Mouse (Mus musculus): ENCODE data around the gene E2f6. TPM values are rescaled to one million over a fixed set of nuclear protein-coding genes. Genes with fewer than 3 reads are reported as not detected.

The E2f6 gene
- polyA plus RNA-seq, 1 experiment, result 3.8 TPM

- TF ChIP-seq GATA1 (IDR thresholded peaks at IDR 0.05; ENCODE audit: borderline replicate concordance, low read length), result no peak
- TF ChIP-seq FLI1 (IDR thresholded peaks at IDR 0.05; ENCODE audit: low read length), result no peak
- Histone ChIP-seq H3K4me1 (peaks cover 71% of the 10 kb centered on the region), H3K9me3 (0 out of 2 replicates have a peak, but pooled peaks cover 2% of the 10 kb centered on the region), H3K27me3 (replicated peaks) (peaks cover 41% of the 10 kb centered on the region), H3K4me3 (replicated peaks) (peak overlapping the region; percentile 36), H3K36me3 (replicated peaks; ENCODE audit: low read length) (no peaks in the 10 kb centered on the region)
These were observed 64.9 kb downstream of the E2f6 start for GRCm38 (mm10) chr12:16875678-16876077.

- Histone ChIP-seq H3K27me3 (replicated peaks) (peaks cover 47% of the 10 kb centered on the region), H3K4me1 (peaks cover 63% of the 10 kb centered on the region), H3K36me3 (replicated peaks; ENCODE audit: low read length) (no peaks in the 10 kb centered on the region), H3K4me3 (replicated peaks) (no peak overlapping the region), H3K9me3 (no peaks in the 10 kb centered on the region)
- TF ChIP-seq FLI1 (IDR thresholded peaks at IDR 0.05; ENCODE audit: low read length) (no peak), GATA1 (IDR thresholded peaks at IDR 0.05; ENCODE audit: borderline replicate concordance, low read length) (no peak)
These were observed 65.9 kb downstream of the E2f6 start for GRCm38 (mm10) chr12:16876667-16877066.

- Histone ChIP-seq H3K9me3 (no peaks in the 10 kb centered on the region), H3K27me3 (replicated peaks) (peaks cover 51% of the 10 kb centered on the region), H3K36me3 (replicated peaks; ENCODE audit: low read length) (no peaks in the 10 kb centered on the region), H3K4me1 (peaks cover 63% of the 10 kb centered on the region), H3K4me3 (replicated peaks) (no peak overlapping the region)
- no peak for TF ChIP-seq FLI1 (IDR thresholded peaks at IDR 0.05; ENCODE audit: low read length)
- TF ChIP-seq GATA1 (IDR thresholded peaks at IDR 0.05; ENCODE audit: borderline replicate concordance, low read length), result no peak
These were observed 66.4 kb downstream of the E2f6 start for GRCm38 (mm10) chr12:16877141-16877540.

GRCm38 (mm10) chr12:16877679-16878078 is 66.9 kb downstream of the E2f6 start:
- TF ChIP-seq GATA1 (IDR thresholded peaks at IDR 0.05; ENCODE audit: borderline replicate concordance, low read length) (no peak), FLI1 (IDR thresholded peaks at IDR 0.05; ENCODE audit: low read length) (no peak)

GRCm38 (mm10) chr12:16879369-16879768 is 68.6 kb downstream of the E2f6 start:
- H3K36me3 ChIP-seq (replicated peaks; ENCODE audit: low read length), result no peaks in the 10 kb centered on the region
- H3K27me3 ChIP-seq (replicated peaks), result peaks cover 58% of the 10 kb centered on the region
- H3K9me3 ChIP-seq, result no peaks in the 10 kb centered on the region
- peaks cover 53% of the 10 kb centered on the region for H3K4me1 ChIP-seq
- H3K4me3 ChIP-seq (replicated peaks), result no peak overlapping the region
- TF ChIP-seq FLI1 (IDR thresholded peaks at IDR 0.05; ENCODE audit: low read length) (no peak), GATA1 (IDR thresholded peaks at IDR 0.05; ENCODE audit: borderline replicate concordance, low read length) (no peak)

More at GRCm38 (mm10) chr12:16877679-16878078, 66.9 kb downstream of the E2f6 start:
- Histone ChIP-seq H3K9me3 (no peaks in the 10 kb centered on the region), H3K4me1 (peaks cover 67% of the 10 kb centered on the region), H3K27me3 (replicated peaks) (peaks cover 56% of the 10 kb centered on the region), H3K36me3 (replicated peaks; ENCODE audit: low read length) (no peaks in the 10 kb centered on the region), H3K4me3 (replicated peaks) (no peak overlapping the region)

- peaks cover 55% of the 10 kb centered on the region for H3K27me3 ChIP-seq (replicated peaks)
- TF ChIP-seq FLI1 (IDR thresholded peaks at IDR 0.05; ENCODE audit: low read length), result no peak
- TF ChIP-seq GATA1 (IDR thresholded peaks at IDR 0.05; ENCODE audit: borderline replicate concordance, low read length), result no peak
- H3K9me3 ChIP-seq, result no peaks in the 10 kb centered on the region
- H3K4me1 ChIP-seq, result peaks cover 45% of the 10 kb centered on the region
- no peak overlapping the region for H3K4me3 ChIP-seq (replicated peaks)
- H3K36me3 ChIP-seq (replicated peaks; ENCODE audit: low read length), result no peaks in the 10 kb centered on the region
These were observed 69.3 kb downstream of the E2f6 start for GRCm38 (mm10) chr12:16880077-16880476.

- Histone ChIP-seq H3K9me3 (no peaks in the 10 kb centered on the region), H3K4me3 (replicated peaks) (no peak overlapping the region), H3K36me3 (replicated peaks; ENCODE audit: low read length) (no peaks in the 10 kb centered on the region), H3K4me1 (peaks cover 32% of the 10 kb centered on the region), H3K27me3 (replicated peaks) (peaks cover 60% of the 10 kb centered on the region)
- TF ChIP-seq FLI1 (IDR thresholded peaks at IDR 0.05; ENCODE audit: low read length) (no peak), GATA1 (IDR thresholded peaks at IDR 0.05; ENCODE audit: borderline replicate concordance, low read length) (no peak)
These were observed 71.7 kb downstream of the E2f6 start for GRCm38 (mm10) chr12:16882442-16882841.

GRCm38 (mm10) chr12:16883111-16883510 is 72.3 kb downstream of the E2f6 start:
- no peak for TF ChIP-seq GATA1 (IDR thresholded peaks at IDR 0.05; ENCODE audit: borderline replicate concordance, low read length)
- no peak for TF ChIP-seq FLI1 (IDR thresholded peaks at IDR 0.05; ENCODE audit: low read length)
- Histone ChIP-seq H3K36me3 (replicated peaks; ENCODE audit: low read length) (no peaks in the 10 kb centered on the region), H3K4me3 (replicated peaks) (no peak overlapping the region), H3K9me3 (no peaks in the 10 kb centered on the region), H3K4me1 (peaks cover 29% of the 10 kb centered on the region), H3K27me3 (replicated peaks) (peaks cover 63% of the 10 kb centered on the region)

GRCm38 (mm10) chr12:16884534-16884933 is 73.8 kb downstream of the E2f6 start:
- Histone ChIP-seq H3K4me1 (peaks cover 17% of the 10 kb centered on the region), H3K36me3 (replicated peaks; ENCODE audit: low read length) (no peaks in the 10 kb centered on the region), H3K4me3 (replicated peaks) (no peak overlapping the region), H3K9me3 (no peaks in the 10 kb centered on the region), H3K27me3 (replicated peaks) (peaks cover 71% of the 10 kb centered on the region)
- no peak for TF ChIP-seq GATA1 (IDR thresholded peaks at IDR 0.05; ENCODE audit: borderline replicate concordance, low read length)
- no peak for TF ChIP-seq FLI1 (IDR thresholded peaks at IDR 0.05; ENCODE audit: low read length)

- Histone ChIP-seq H3K4me3 (replicated peaks) (no peak overlapping the region), H3K36me3 (replicated peaks; ENCODE audit: low read length) (no peaks in the 10 kb centered on the region), H3K27me3 (replicated peaks) (peaks cover 60% of the 10 kb centered on the region), H3K9me3 (no peaks in the 10 kb centered on the region), H3K4me1 (peaks cover 13% of the 10 kb centered on the region)
- TF ChIP-seq FLI1 (IDR thresholded peaks at IDR 0.05; ENCODE audit: low read length) (no peak), GATA1 (IDR thresholded peaks at IDR 0.05; ENCODE audit: borderline replicate concordance, low read length) (no peak)
These were observed 75.6 kb downstream of the E2f6 start for GRCm38 (mm10) chr12:16886354-16886753.

Other genes with a start within 250 kb of the E2f6 start
- gene Lpin1, start 200.0 kb upstream of the E2f6 start, polyA plus RNA-seq (2012; ENCODE audit: insufficient read depth, low replicate concordance), result 2.6 and 8.1 TPM in 2 replicates
- gene Ntsr2, start 157.6 kb upstream of the E2f6 start, polyA plus RNA-seq (2012; ENCODE audit: insufficient read depth, low replicate concordance), result not detected in 2 replicates
- gene Greb1, start 10.1 kb upstream of the E2f6 start, polyA plus RNA-seq (2012; ENCODE audit: insufficient read depth, low replicate concordance), result 0.02 TPM in 1 of 2 replicates, not detected in the other
- gene Rock2, start 83.9 kb downstream of the E2f6 start, polyA plus RNA-seq (2012; ENCODE audit: insufficient read depth, low replicate concordance), result 0.97 and 1.0 TPM in 2 replicates
- 10.0 and 23.7 TPM in 2 replicates for gene Pqlc3, start 189.4 kb downstream of the E2f6 start, polyA plus RNA-seq (2012; ENCODE audit: insufficient read depth, low replicate concordance)
- gene 2410004P03Rik, start 200.8 kb downstream of the E2f6 start, polyA plus RNA-seq (2012; ENCODE audit: insufficient read depth, low replicate concordance), result not detected in 2 replicates

All from megakaryocyte, embryonic 14.5 days (primary cell).